ENCODE assay signal across 13 mouse cellular contexts in genomic region chr6:137581331-137582010, GRCm38 (mm10).
"Had no signal": no experiment of that assay in that cellular context is flagged by ENCODE, and none has a peak within 500 bp of the region (broad histone marks: within the 10 kb centered on the region; RNA-seq: fewer than 3 reads in every experiment).

No protein-coding gene starts in this region.

- H3K36me3 ChIP-seq: limb, embryonic 10.5 days; liver, embryonic 15.5 days; midbrain, embryonic 10.5 days had no signal

- H3K4me3 ChIP-seq: layer of hippocampus, adult 2 months; limb, embryonic 10.5 days; liver, embryonic 15.5 days; midbrain, embryonic 10.5 days had no signal

- DNase-seq: kidney, postnatal 10 days; kidney, postnatal 4 days; lung, adult 2 months; right cerebral cortex, adult 18-20 months; right cerebral cortex, postnatal 25 days; spleen, adult 18-20 months; thymus, adult 18-20 months; thymus, postnatal 14 days had no signal

- H3K27me3 ChIP-seq: liver, embryonic 15.5 days had no signal

- H3K4me2 ChIP-seq: liver, embryonic 11.5 days; liver, embryonic 15.5 days had no signal
